ENCODE assay signal across 25 mouse cellular contexts in the genomic region with DNA sequence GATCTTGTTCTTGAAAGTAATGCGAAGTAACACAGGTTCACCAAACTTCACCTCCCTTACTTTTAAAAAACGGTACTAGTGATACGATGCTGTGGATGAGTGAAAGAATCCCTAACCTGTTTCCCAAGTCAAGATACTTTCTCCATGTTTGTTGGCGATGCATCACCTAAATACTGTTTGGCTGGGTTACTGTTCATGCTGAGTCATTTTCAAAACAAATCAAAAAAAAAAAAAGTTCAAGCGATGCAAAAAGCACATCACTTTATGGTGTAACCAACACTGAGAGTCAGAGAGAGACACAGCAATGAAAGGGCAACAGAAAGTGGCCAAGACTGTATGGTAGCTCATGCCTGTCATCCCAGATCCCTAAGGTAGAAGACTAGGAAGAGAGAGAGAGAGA.
DNase-seq lines count a peak whose midpoint lies in the region; ATAC-seq lines count a peak whose summit lies in the region.
"Had no signal": no experiment of that assay in that cellular context is flagged by ENCODE, and none has a peak within 500 bp of the region (broad histone marks: within the 10 kb centered on the region; RNA-seq: fewer than 3 reads in every experiment).

No protein-coding gene starts in this region.

- DNase-seq in 3T3-L1 (ENCODE audit: low read depth, low spot score) (peak; percentile 67), NIH3T3 (ENCODE audit: low read depth) (peak; percentile 56)
- DNase-seq in fibroblast of lung, adult 2 months (ENCODE audit: low read depth): peak; percentile 38
- DNase-seq in cerebellum, adult 8-10 months: no peak
- DNase-seq: adrenal gland, adult 8-10 months; adrenal gland, postnatal 14 days; adrenal gland, postnatal 36 days; B cell, adult 2 months; cerebellum, adult 11-12 months; cerebellum, adult 2 months; cerebellum, adult 9-11 months; cerebellum, postnatal 14 days; cerebellum, postnatal 36 days; embryo, embryonic 11 days had no signal

- no peaks in the 10 kb centered on the region for H3K4me1 ChIP-seq in forebrain, embryonic 16.5 days (replicated peaks; ENCODE audit: control insufficient read depth, insufficient read depth, low read length)
- H3K4me1 ChIP-seq: forebrain, embryonic 13.5 days; forebrain, embryonic 15.5 days had no signal

- no peaks in the 10 kb centered on the region for H3K9me3 ChIP-seq in forebrain, embryonic 16.5 days (ENCODE audit: control insufficient read depth, low read length)
- H3K9me3 ChIP-seq: embryonic facial prominence, embryonic 13.5 days; embryonic facial prominence, embryonic 15.5 days; forebrain, embryonic 13.5 days; forebrain, embryonic 15.5 days; G1E had no signal

- H3K27me3 ChIP-seq in forebrain, embryonic 16.5 days (replicated peaks; ENCODE audit: control insufficient read depth, insufficient read depth, low read length): no peaks in the 10 kb centered on the region
- H3K27me3 ChIP-seq: CH12.LX; embryonic facial prominence, embryonic 15.5 days; forebrain, embryonic 13.5 days; forebrain, embryonic 15.5 days had no signal

- no peaks in the 10 kb centered on the region for H3K36me3 ChIP-seq in forebrain, embryonic 16.5 days (ENCODE audit: control insufficient read depth, insufficient read depth)
- H3K36me3 ChIP-seq: embryonic facial prominence, embryonic 13.5 days; embryonic facial prominence, embryonic 15.5 days; forebrain, embryonic 15.5 days; G1E had no signal

- H3K4me3 ChIP-seq in forebrain, embryonic 16.5 days (replicated peaks; ENCODE audit: low read length): no peak overlapping the region
- H3K4me3 ChIP-seq: embryonic facial prominence, embryonic 13.5 days; embryonic facial prominence, embryonic 15.5 days; erythroblast, embryonic 14.5 days; forebrain, embryonic 13.5 days; forebrain, embryonic 15.5 days had no signal

- WGBS in forebrain, embryonic 16.5 days: 93% methylated on average over 5 of the region's 5 CpGs

- H3K27ac ChIP-seq in forebrain, embryonic 16.5 days (ENCODE audit: low read length): no peak overlapping the region
- H3K27ac ChIP-seq: embryonic facial prominence, embryonic 13.5 days; embryonic facial prominence, embryonic 15.5 days; forebrain, embryonic 13.5 days; forebrain, embryonic 15.5 days had no signal

- no peak overlapping the region for H3K9ac ChIP-seq in forebrain, embryonic 16.5 days (replicated peaks; ENCODE audit: low read depth, low read length)
- H3K9ac ChIP-seq: embryonic facial prominence, embryonic 13.5 days; embryonic facial prominence, embryonic 15.5 days; forebrain, embryonic 13.5 days; forebrain, embryonic 15.5 days had no signal

- no peak for ATAC-seq in megakaryocyte-erythroid progenitor cell, adult 5-6 weeks (replicated peaks; ENCODE audit: low FRiP score, low TSS enrichment, poor library complexity, severe bottlenecking)
- no peak for ATAC-seq in forebrain, embryonic 16.5 days
- ATAC-seq: activated CD4-positive, CD25-positive, alpha-beta regulatory T cell, adult 4 months; CD4-positive, CD25-positive, alpha-beta regulatory T cell, adult 4 months; forebrain, embryonic 13.5 days; forebrain, embryonic 15.5 days had no signal

- no peak overlapping the region for H3K4me2 ChIP-seq in forebrain, embryonic 16.5 days (ENCODE audit: low read length)
- H3K4me2 ChIP-seq: embryonic facial prominence, embryonic 13.5 days; embryonic facial prominence, embryonic 15.5 days; forebrain, embryonic 13.5 days; forebrain, embryonic 15.5 days had no signal
